Mouse (Mus musculus) intestine, postnatal 0 days (tissue): ENCODE measurements at regions not wholly inside any gene's neighbourhood (a gene's known extent, or its start where the extent isn't known, plus 50 kb on each side); places are given as distances from the start of the nearest gene placed in this dataset. TPM values are rescaled to one million over a fixed set of nuclear protein-coding genes. Genes with fewer than 3 reads are reported as not detected.
"Not testable (repeated sequence)": the region's sequence is repeated elsewhere in the genome, so short reads cannot be mapped to it uniquely, and the experiment has no call there.

ENCODE experiments used
- ATAC-seq: fragments of 200-750 bp; cut with Nextera tagmentation; 2 replicates; pipeline ENCODE4 v1.8.0; 2017; ENCODE audit warnings: mild to moderate bottlenecking, moderate TSS enrichment, moderate library complexity
- H3K27ac ChIP-seq: fragments of 300-500 bp; sonication (generic); 2 replicates; pipeline ENCODE4 v1.5.1; 2014; ENCODE audit warnings: mild to moderate bottlenecking, low read depth, low read length, moderate library complexity
- H3K27me3 ChIP-seq: fragments of 300-500 bp; sonication (generic); replicated peaks from 2 replicates; pipeline ENCODE4 v1.6.1; 2014; ENCODE audit warnings: low read length, mixed read lengths; ENCODE audit not compliant: control insufficient read depth, insufficient read depth
- H3K36me3 ChIP-seq: fragments of 300-500 bp; sonication (generic); 2 replicates; pipeline ENCODE4 v1.6.1; 2014; ENCODE audit warnings: mild to moderate bottlenecking, moderate library complexity; ENCODE audit not compliant: control insufficient read depth, insufficient read depth
- H3K4me1 ChIP-seq: fragments of 300-500 bp; sonication (generic); replicated peaks from 2 replicates; pipeline ENCODE4 v1.6.1; 2014; ENCODE audit warnings: antibody characterized with exemption, low read length, mixed read lengths; ENCODE audit not compliant: control insufficient read depth, insufficient read depth
- H3K4me2 ChIP-seq: fragments of 300-500 bp; sonication (generic); replicated peaks from 2 replicates; pipeline ENCODE4 v1.6.1; 2014; ENCODE audit warnings: low read depth, mild to moderate bottlenecking, moderate library complexity
- H3K4me3 ChIP-seq: fragments of 300-500 bp; sonication (generic); 2 replicates; pipeline ENCODE4 v1.5.1; 2014; ENCODE audit warnings: low read depth, low read length
- H3K9ac ChIP-seq: fragments of 300-500 bp; sonication (generic); 2 replicates; pipeline ENCODE4 v1.6.1; 2014; ENCODE audit warnings: mild to moderate bottlenecking, low read depth, low read length
- H3K9me3 ChIP-seq: fragments of 300-500 bp; sonication (generic); 2 replicates; pipeline ENCODE4 v1.6.1; 2016; ENCODE audit warnings: mixed run types; ENCODE audit not compliant: control insufficient read depth
- CTCF ChIP-seq: sonication (generic); IDR thresholded peaks from 2 replicates; pipeline ENCODE4 v1.5.1; 2016; ENCODE audit warnings: low read depth, mild to moderate bottlenecking, control low read depth, antibody characterized with exemption, moderate library complexity
- WGBS: fragments of 180-500 bp; shearing (Covaris S2); extraction: QIAGEN DNeasy Blood & Tissue Kit; methylation state at CpG from one replicate; pipeline ENCODE4 v1.1.7; 2014; 5-methylcytosine and 5-hydroxymethylcytosine counted together
- microRNA-seq: library from miRNA; unstranded; fragments of <30 nt; microRNA quantifications from one replicate; pipeline ENCODE4, GENCODE M21; 2016

GRCm38 (mm10) chr1:164988191-164988590, 52.9 kb upstream of the Xcl1 start:
- H3K36me3 ChIP-seq, result no peaks in the 10 kb centered on the region
- no peak for TF ChIP-seq CTCF
- no peak overlapping the region for H3K27ac ChIP-seq
- ATAC-seq, result no peak
- H3K9ac ChIP-seq, result no peak overlapping the region
- WGBS, result 81% methylated on average over 3 of the region's 3 CpGs
- H3K4me2 ChIP-seq, result no peak overlapping the region
- H3K4me3 ChIP-seq, result no peak overlapping the region
- no peaks in the 10 kb centered on the region for H3K27me3 ChIP-seq
- no peaks in the 10 kb centered on the region for H3K9me3 ChIP-seq
- no peaks in the 10 kb centered on the region for H3K4me1 ChIP-seq

GRCm38 (mm10) chr1:164985521-164985920, 50.2 kb upstream of the Xcl1 start:
- WGBS, result 97% methylated on average over 21 of the region's 21 CpGs
- not testable (repeated sequence) for H3K27ac ChIP-seq, H3K4me2 ChIP-seq, H3K9me3 ChIP-seq, H3K4me3 ChIP-seq, H3K36me3 ChIP-seq, H3K4me1 ChIP-seq, H3K27me3 ChIP-seq, H3K9ac ChIP-seq, ATAC-seq

Small RNA genes in the stretch of these regions (microRNA-seq; reads per million reads assigned to microRNA genes)
- gene Gm26042, result not detected
